Comparison of ENCODE assay signal across 8 mouse cellular contexts in the genomic region with DNA sequence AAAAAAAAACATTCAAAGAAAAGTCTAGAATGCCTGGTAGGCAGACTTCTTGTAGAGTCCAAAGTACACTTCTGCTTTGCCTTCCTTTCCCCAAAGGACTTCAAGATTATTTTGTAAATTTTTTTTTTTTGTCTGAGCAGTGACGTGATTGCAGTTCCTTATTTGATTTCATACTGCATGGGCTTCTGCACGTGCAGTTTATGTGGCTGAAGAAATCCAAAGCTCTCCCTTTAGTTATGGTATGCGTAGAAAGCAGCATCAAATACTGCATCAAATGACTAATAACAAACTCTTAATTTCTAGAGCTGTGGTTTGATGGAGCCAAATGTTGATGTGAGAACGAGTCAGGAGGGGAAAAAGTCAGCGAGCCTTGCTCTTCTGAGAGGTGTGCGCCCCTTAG. TPM values are rescaled to one million over a fixed set of nuclear protein-coding genes. Genes with fewer than 3 reads are reported as not detected.
A peak's percentile ranks its signal among the peaks of the same experiment; 100 is the strongest.
DNase-seq lines count a peak whose midpoint lies in the region; ATAC-seq lines count a peak whose summit lies in the region.

No protein-coding gene starts in this region.

- H3K27ac ChIP-seq in lung, embryonic 15.5 days, result 0 out of 2 replicates have a peak overlapping the region, but pooled peaks have one; percentile 6
- no peak overlapping the region for H3K27ac ChIP-seq in forebrain, embryonic 11.5 days (ENCODE audit: low read depth, low read length)
- no peak overlapping the region for H3K27ac ChIP-seq in limb, embryonic 13.5 days

- 19% methylated on average over 6 of the region's 6 CpGs for WGBS in lung, embryonic 15.5 days
- WGBS in forebrain, embryonic 11.5 days, result 32% methylated on average over 6 of the region's 6 CpGs
- 36% methylated on average over 6 of the region's 6 CpGs for WGBS in limb, embryonic 13.5 days

- ATAC-seq in lung, embryonic 15.5 days (ENCODE audit: borderline replicate concordance, extremely low read depth, low FRiP score, low TSS enrichment), result no peak
- ATAC-seq in forebrain, embryonic 11.5 days (replicated peaks; ENCODE audit: low FRiP score), result no peak
- no peak for ATAC-seq in limb, embryonic 13.5 days (ENCODE audit: low FRiP score, low read depth)

- H3K4me3 ChIP-seq in lung, embryonic 15.5 days, result peak overlapping the region; percentile 32
- H3K4me3 ChIP-seq in forebrain, embryonic 11.5 days (ENCODE audit: low read depth, low read length), result peak overlapping the region; percentile 13; the same call in 1 of the 2 replicates
- peak overlapping the region; percentile 96 for H3K4me3 ChIP-seq in limb, embryonic 13.5 days

- no peaks in the 10 kb centered on the region for H3K27me3 ChIP-seq in lung, embryonic 15.5 days
- no peaks in the 10 kb centered on the region for H3K27me3 ChIP-seq in forebrain, embryonic 11.5 days (ENCODE audit: control insufficient read depth, insufficient read depth, low read length)
- no peaks in the 10 kb centered on the region for H3K27me3 ChIP-seq in limb, embryonic 13.5 days

- no peak for DNase-seq in lung, postnatal 4 days
- DNase-seq in forebrain, embryonic 11.5 days (ENCODE audit: low spot score), result no peak
- peak; percentile 30 for DNase-seq in skeletal muscle tissue, adult 2 months (ENCODE audit: low read depth, low spot score)
- DNase-seq in ovary, postnatal 36 days (ENCODE audit: low spot score), result no peak
- DNase-seq in frontal cortex, postnatal 25 days (ENCODE audit: low spot score in 2 of 2), result no peak
- DNase-seq in left cerebral cortex, adult 9 months (ENCODE audit: low spot score in 2 of 2), result no peak

- peak overlapping the region; percentile 31 for H3K9ac ChIP-seq in lung, embryonic 15.5 days
- 0 out of 2 replicates have a peak overlapping the region, but pooled peaks have one; percentile 2 for H3K9ac ChIP-seq in forebrain, embryonic 11.5 days (ENCODE audit: low read length)
- H3K9ac ChIP-seq in limb, embryonic 13.5 days, result 0 out of 2 replicates have a peak overlapping the region, but pooled peaks have one; percentile 19

- H3K9me3 ChIP-seq in lung, embryonic 15.5 days, result no peaks in the 10 kb centered on the region
- no peaks in the 10 kb centered on the region for H3K9me3 ChIP-seq in forebrain, embryonic 11.5 days (ENCODE audit: control insufficient read depth, low read length)
- H3K9me3 ChIP-seq in limb, embryonic 13.5 days, result no peaks in the 10 kb centered on the region

- peak overlapping the region; percentile 64 for H3K4me2 ChIP-seq in lung, embryonic 15.5 days
- peak overlapping the region; percentile 98 for H3K4me2 ChIP-seq in forebrain, embryonic 11.5 days (ENCODE audit: low read depth, low read length, severe bottlenecking)
- H3K4me2 ChIP-seq in limb, embryonic 13.5 days (replicated peaks), result peak overlapping the region; percentile 90

- no peaks in the 10 kb centered on the region for H3K36me3 ChIP-seq in lung, embryonic 15.5 days
- H3K36me3 ChIP-seq in forebrain, embryonic 11.5 days (ENCODE audit: control insufficient read depth, insufficient read depth, low read length), result no peaks in the 10 kb centered on the region
- H3K36me3 ChIP-seq in limb, embryonic 13.5 days, result peaks cover 2% of the 10 kb centered on the region

- peaks cover 19% of the 10 kb centered on the region for H3K4me1 ChIP-seq in lung, embryonic 15.5 days
- no peaks in the 10 kb centered on the region for H3K4me1 ChIP-seq in forebrain, embryonic 11.5 days (replicated peaks; ENCODE audit: control insufficient read depth, insufficient read depth, low read length)
- peaks cover 22% of the 10 kb centered on the region for H3K4me1 ChIP-seq in limb, embryonic 13.5 days

RNA-seq across cellular contexts. Expression of a gene that starts 3.2 kb away (rescaled TPM):
- polyA plus RNA-seq in lung, embryonic 15.5 days (2015; fragmentation: Nextera tagmentation; extraction: Ambion mirVana), result 8.3 and 10.2 TPM in 2 replicates
- polyA plus RNA-seq in forebrain, embryonic 11.5 days (2014; fragmentation: Nextera tagmentation; extraction: Ambion mirVana), result 10.1 and 11.0 TPM in 2 replicates
- polyA plus RNA-seq in limb, embryonic 13.5 days (2015; fragmentation: Nextera tagmentation; extraction: Ambion mirVana), result 8.1 and 9.3 TPM in 2 replicates

RNA-seq across cellular contexts. Expression of a gene that starts 20.9 kb away (rescaled TPM):
- 65.6 and 66.1 TPM in 2 replicates for polyA plus RNA-seq in lung, embryonic 15.5 days (2015; fragmentation: Nextera tagmentation; extraction: Ambion mirVana)
- 94.7 and 98.4 TPM in 2 replicates for polyA plus RNA-seq in forebrain, embryonic 11.5 days (2014; fragmentation: Nextera tagmentation; extraction: Ambion mirVana)
- 63.7 and 65.1 TPM in 2 replicates for polyA plus RNA-seq in limb, embryonic 13.5 days (2015; fragmentation: Nextera tagmentation; extraction: Ambion mirVana)

Comparison
In these comparisons a context has a peak if more than half of its experiments do, and no peak if none do; other contexts are left out.
1. H3K4me3 ChIP-seq: peak in every context shown above with its lines; median percentile 96 in limb, embryonic 13.5 days; 32 in lung, embryonic 15.5 days; 13 in forebrain, embryonic 11.5 days.